Mouse (Mus musculus) limb, embryonic 13.5 days (tissue): Measurements from ENCODE around the gene Fbln1. TPM values are rescaled to one million over a fixed set of nuclear protein-coding genes. Genes with fewer than 3 reads are reported as not detected.

ENCODE experiments used
- ATAC-seq: fragments of 200-750 bp; cut with Nextera tagmentation; 2 replicates; pipeline ENCODE4 v1.8.0; 2017; ENCODE audit warnings: low read depth, moderate number of reproducible peaks, moderate TSS enrichment; ENCODE audit not compliant: low FRiP score
- H3K27ac ChIP-seq: fragments of 300-500 bp; sonication (generic); 2 replicates; pipeline ENCODE4 v1.5.1; 2015; ENCODE audit warnings: inconsistent platforms, mild to moderate bottlenecking, moderate library complexity
- H3K27me3 ChIP-seq: fragments of 300-500 bp; sonication (generic); 2 replicates; pipeline ENCODE4 v1.6.1; 2015; ENCODE audit warnings: mild to moderate bottlenecking, inconsistent platforms
- H3K36me3 ChIP-seq: fragments of 300-500 bp; sonication (generic); 2 replicates; pipeline ENCODE4 v1.6.1; 2015; ENCODE audit warnings: inconsistent platforms, mild to moderate bottlenecking, moderate library complexity
- H3K4me1 ChIP-seq: fragments of 300-500 bp; sonication (generic); 2 replicates; pipeline ENCODE4 v1.6.1; 2015; ENCODE audit warnings: inconsistent platforms
- H3K4me2 ChIP-seq: fragments of 300-500 bp; sonication (generic); replicated peaks from 2 replicates; pipeline ENCODE4 v1.6.1; 2015; ENCODE audit warnings: inconsistent platforms, mild to moderate bottlenecking, moderate library complexity
- H3K4me3 ChIP-seq: fragments of 300-500 bp; sonication (generic); 2 replicates; pipeline ENCODE4 v1.5.1; 2015; ENCODE audit warnings: moderate library complexity, mild to moderate bottlenecking, inconsistent platforms
- H3K9ac ChIP-seq: fragments of 300-500 bp; sonication (generic); 2 replicates; pipeline ENCODE4 v1.6.1; 2015; ENCODE audit warnings: mild to moderate bottlenecking, inconsistent platforms
- H3K9me3 ChIP-seq: fragments of 300-500 bp; sonication (generic); 2 replicates; pipeline ENCODE4 v1.6.1; 2016; ENCODE audit warnings: inconsistent platforms
- WGBS: fragments of 180-500 bp; shearing (Covaris S2); methylation state at CpG from one replicate; pipeline ENCODE4 v1.1.7; 2015; 5-methylcytosine and 5-hydroxymethylcytosine counted together
- polyA plus RNA-seq: library from polyadenylated mRNA; unstranded; fragments of >200 nt; fragmentation: Nextera tagmentation; extraction: Ambion mirVana; gene quantifications from 2 replicates; pipeline ENCODE4 v1.2.1, GENCODE M21; 2015

Gene Fbln1
- polyA plus RNA-seq, 1 experiment from 2014 or later = 232 TPM

GRCm38 (mm10) chr15:85245241-85246010 is 39.7 kb downstream of the Fbln1 start:
- Histone ChIP-seq H3K27ac (no peak overlapping the region), H3K4me3 (no peak overlapping the region), H3K9me3 (no peaks in the 10 kb centered on the region), H3K4me1 (no peaks in the 10 kb centered on the region), H3K36me3 (peaks cover 88% of the 10 kb centered on the region), H3K9ac (no peak overlapping the region), H3K4me2 (no peak overlapping the region), H3K27me3 (no peaks in the 10 kb centered on the region)
- WGBS = 91% methylated on average over 5 of the region's 5 CpGs
- no peak for ATAC-seq

GRCm38 (mm10) chr15:85246016-85246415 is 40.3 kb downstream of the Fbln1 start:
- no peaks in the 10 kb centered on the region for H3K4me1 ChIP-seq
- no peaks in the 10 kb centered on the region for H3K9me3 ChIP-seq
- H3K36me3 ChIP-seq = peaks cover 88% of the 10 kb centered on the region
- no peak overlapping the region for H3K4me3 ChIP-seq
- H3K4me2 ChIP-seq = no peak overlapping the region
- ATAC-seq = no peak
- no peak overlapping the region for H3K27ac ChIP-seq
- H3K9ac ChIP-seq = no peak overlapping the region
- 89% methylated on average over 5 of the region's 5 CpGs for WGBS
- no peaks in the 10 kb centered on the region for H3K27me3 ChIP-seq

GRCm38 (mm10) chr15:85246936-85247335 is 41.2 kb downstream of the Fbln1 start:
- 49% methylated on average over 6 of the region's 6 CpGs for WGBS
- Histone ChIP-seq H3K27ac (no peak overlapping the region), H3K36me3 (peaks cover 88% of the 10 kb centered on the region), H3K27me3 (no peaks in the 10 kb centered on the region), H3K4me1 (no peaks in the 10 kb centered on the region), H3K4me3 (no peak overlapping the region), H3K4me2 (no peak overlapping the region), H3K9me3 (no peaks in the 10 kb centered on the region), H3K9ac (no peak overlapping the region)
- no peak for ATAC-seq

GRCm38 (mm10) chr15:85248311-85248710 is 42.6 kb downstream of the Fbln1 start:
- Histone ChIP-seq H3K27ac (no peak overlapping the region), H3K4me2 (no peak overlapping the region), H3K9ac (no peak overlapping the region), H3K9me3 (no peaks in the 10 kb centered on the region), H3K27me3 (no peaks in the 10 kb centered on the region), H3K36me3 (peaks cover 87% of the 10 kb centered on the region), H3K4me3 (no peak overlapping the region), H3K4me1 (no peaks in the 10 kb centered on the region)
- WGBS = 93% methylated on average over 5 of the region's 5 CpGs
- ATAC-seq = no peak

GRCm38 (mm10) chr15:85249252-85249651 is 43.5 kb downstream of the Fbln1 start:
- Histone ChIP-seq H3K36me3 (peaks cover 87% of the 10 kb centered on the region), H3K4me3 (no peak overlapping the region), H3K4me2 (no peak overlapping the region), H3K9me3 (no peaks in the 10 kb centered on the region), H3K9ac (no peak overlapping the region), H3K27ac (no peak overlapping the region), H3K27me3 (no peaks in the 10 kb centered on the region), H3K4me1 (no peaks in the 10 kb centered on the region)
- no peak for ATAC-seq
- WGBS = 57% methylated on average over 5 of the region's 5 CpGs

- Histone ChIP-seq H3K36me3 (peaks cover 86% of the 10 kb centered on the region), H3K4me3 (no peak overlapping the region), H3K27ac (no peak overlapping the region), H3K4me2 (no peak overlapping the region), H3K27me3 (no peaks in the 10 kb centered on the region), H3K9ac (no peak overlapping the region), H3K9me3 (no peaks in the 10 kb centered on the region), H3K4me1 (no peaks in the 10 kb centered on the region)
- WGBS = 90% methylated on average over 2 of the region's 2 CpGs
- ATAC-seq = no peak
These were observed 44.7 kb downstream of the Fbln1 start for GRCm38 (mm10) chr15:85250436-85250835.

GRCm38 (mm10) chr15:85252476-85252875 is 46.7 kb downstream of the Fbln1 start:
- Histone ChIP-seq H3K4me2 (no peak overlapping the region), H3K9ac (no peak overlapping the region), H3K4me3 (no peak overlapping the region), H3K27ac (no peak overlapping the region), H3K27me3 (no peaks in the 10 kb centered on the region), H3K9me3 (no peaks in the 10 kb centered on the region), H3K4me1 (no peaks in the 10 kb centered on the region), H3K36me3 (peaks cover 78% of the 10 kb centered on the region)
- 95% methylated on average over 6 of the region's 6 CpGs for WGBS
- ATAC-seq = no peak

- Histone ChIP-seq H3K27me3 (no peaks in the 10 kb centered on the region), H3K36me3 (peaks cover 79% of the 10 kb centered on the region)
These were observed 52.2 kb downstream of the Fbln1 start for GRCm38 (mm10) chr15:85257775-85258429.

GRCm38 (mm10) chr15:85262805-85263204 is 57.1 kb downstream of the Fbln1 start:
- Histone ChIP-seq H3K27me3 (no peaks in the 10 kb centered on the region), H3K36me3 (peaks cover 75% of the 10 kb centered on the region)

More at GRCm38 (mm10) chr15:85257775-85258429, 52.2 kb downstream of the Fbln1 start:
- Histone ChIP-seq H3K4me3 (no peak overlapping the region), H3K4me1 (no peaks in the 10 kb centered on the region), H3K9ac (no peak overlapping the region), H3K4me2 (no peak overlapping the region), H3K9me3 (0 out of 2 replicates have a peak, but pooled peaks cover 11% of the 10 kb centered on the region), H3K27ac (no peak overlapping the region)
- WGBS = 74% methylated on average over 6 of the region's 6 CpGs
- no peak for ATAC-seq

GRCm38 (mm10) chr15:85266729-85267434 is 61.1 kb downstream of the Fbln1 start:
- H3K27ac ChIP-seq = no peak overlapping the region
- peaks cover 4% of the 10 kb centered on the region; the same call in 1 of the 2 replicates for H3K4me1 ChIP-seq
- no peak overlapping the region for H3K4me2 ChIP-seq
- WGBS = 38% methylated on average over 14 of the region's 14 CpGs
- no peaks in the 10 kb centered on the region for H3K27me3 ChIP-seq
- no peak overlapping the region for H3K4me3 ChIP-seq
- H3K9ac ChIP-seq = 0 out of 2 replicates have a peak overlapping the region, but pooled peaks have one; percentile 14
- no peaks in the 10 kb centered on the region for H3K9me3 ChIP-seq
- peaks cover 49% of the 10 kb centered on the region for H3K36me3 ChIP-seq
- ATAC-seq = 0 out of 2 replicates have a peak, but pooled peaks have one; percentile 13

More at GRCm38 (mm10) chr15:85262805-85263204, 57.1 kb downstream of the Fbln1 start:
- H3K27ac ChIP-seq = no peak overlapping the region
- no peak for ATAC-seq
- 0 out of 2 replicates have a peak, but pooled peaks cover 11% of the 10 kb centered on the region for H3K9me3 ChIP-seq
- no peak overlapping the region for H3K9ac ChIP-seq
- no peak overlapping the region for H3K4me2 ChIP-seq
- H3K4me3 ChIP-seq = no peak overlapping the region
- WGBS = 89% methylated on average over 5 of the region's 5 CpGs
- H3K4me1 ChIP-seq = peaks cover 4% of the 10 kb centered on the region; the same call in 1 of the 2 replicates

GRCm38 (mm10) chr15:85267891-85268290 is 62.1 kb downstream of the Fbln1 start:
- Histone ChIP-seq H3K4me3 (no peak overlapping the region), H3K4me2 (no peak overlapping the region), H3K4me1 (peaks cover 8% of the 10 kb centered on the region; the same call in 1 of the 2 replicates), H3K9ac (peak overlapping the region; percentile 14; the same call in 1 of the 2 replicates), H3K27me3 (no peaks in the 10 kb centered on the region), H3K36me3 (peaks cover 52% of the 10 kb centered on the region), H3K9me3 (no peaks in the 10 kb centered on the region), H3K27ac (no peak overlapping the region)
- WGBS = 85% methylated on average over 19 of the region's 19 CpGs
- no peak for ATAC-seq

- peak overlapping the region; percentile 55 for H3K9ac ChIP-seq
- no peak for ATAC-seq
- H3K4me1 ChIP-seq = 0 out of 2 replicates have a peak, but pooled peaks cover 8% of the 10 kb centered on the region
- H3K4me2 ChIP-seq = no peak overlapping the region
- no peaks in the 10 kb centered on the region for H3K27me3 ChIP-seq
- H3K4me3 ChIP-seq = no peak overlapping the region
- H3K27ac ChIP-seq = no peak overlapping the region; the same call in 1 of the 2 replicates
- H3K9me3 ChIP-seq = no peaks in the 10 kb centered on the region
- 41% methylated on average over 11 of the region's 11 CpGs for WGBS
- H3K36me3 ChIP-seq = peaks cover 23% of the 10 kb centered on the region
These were observed 67.2 kb downstream of the Fbln1 start for GRCm38 (mm10) chr15:85272988-85273387.
